Mouse (Mus musculus) right cerebral cortex, postnatal 36 days (tissue): ENCODE data around the gene Ndrg2.
A peak's percentile ranks its signal among the peaks of the same experiment; 100 is the strongest.

Experiments used
- DNase-seq, 2 experiments: peaks; one replicate each; pipeline ENCODE4 v3.0.0; 2022; ENCODE audit warnings: low spot score in 2 of 2, mixed read lengths in 1 of 2

The Ndrg2 gene

DNA sequence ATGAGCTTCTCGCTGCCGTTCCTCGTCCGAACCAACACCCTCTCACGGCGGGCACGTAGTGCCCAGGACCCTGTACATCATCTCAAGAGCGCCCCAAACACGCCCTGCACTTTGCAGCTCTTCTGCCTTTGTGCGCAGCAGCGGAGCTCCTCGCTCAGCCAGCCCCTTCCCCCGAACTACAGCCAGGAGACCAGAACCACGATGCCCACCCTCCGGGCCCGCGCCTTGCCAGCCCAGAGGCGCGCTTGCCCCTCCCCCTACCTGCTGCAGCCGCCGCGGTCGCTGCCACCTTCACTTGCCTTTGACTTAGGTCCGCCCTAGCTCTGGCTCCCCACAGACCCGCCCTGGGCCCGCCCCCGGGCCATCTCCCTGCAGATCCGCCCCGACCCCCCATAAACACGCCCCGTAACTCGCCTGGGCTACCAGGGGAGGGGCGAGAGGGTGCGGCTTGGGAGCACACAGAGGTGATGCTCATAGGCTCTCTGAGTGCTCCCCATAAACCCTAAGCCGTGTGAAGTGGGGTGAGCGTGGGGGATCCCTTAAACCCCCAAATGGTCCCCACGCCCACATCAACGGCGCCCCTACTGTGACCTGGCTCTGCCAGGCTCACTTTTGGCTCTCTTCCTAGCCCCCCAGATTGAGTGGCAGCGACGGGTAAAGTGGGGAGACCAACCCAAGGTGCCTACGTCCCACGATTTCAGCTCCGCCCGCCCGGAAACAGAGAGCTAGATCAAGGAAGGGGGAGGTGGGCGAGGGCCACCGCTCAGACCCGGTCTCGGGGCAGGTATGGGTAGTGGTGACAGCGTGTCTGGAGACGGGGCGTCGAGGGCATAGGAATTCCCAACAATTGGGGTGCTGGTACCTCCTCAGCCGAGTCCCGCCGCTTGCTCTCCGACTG, 647 bp downstream of the Ndrg2 start:
- peak; percentile 46 to 58 for DNase-seq

DNA sequence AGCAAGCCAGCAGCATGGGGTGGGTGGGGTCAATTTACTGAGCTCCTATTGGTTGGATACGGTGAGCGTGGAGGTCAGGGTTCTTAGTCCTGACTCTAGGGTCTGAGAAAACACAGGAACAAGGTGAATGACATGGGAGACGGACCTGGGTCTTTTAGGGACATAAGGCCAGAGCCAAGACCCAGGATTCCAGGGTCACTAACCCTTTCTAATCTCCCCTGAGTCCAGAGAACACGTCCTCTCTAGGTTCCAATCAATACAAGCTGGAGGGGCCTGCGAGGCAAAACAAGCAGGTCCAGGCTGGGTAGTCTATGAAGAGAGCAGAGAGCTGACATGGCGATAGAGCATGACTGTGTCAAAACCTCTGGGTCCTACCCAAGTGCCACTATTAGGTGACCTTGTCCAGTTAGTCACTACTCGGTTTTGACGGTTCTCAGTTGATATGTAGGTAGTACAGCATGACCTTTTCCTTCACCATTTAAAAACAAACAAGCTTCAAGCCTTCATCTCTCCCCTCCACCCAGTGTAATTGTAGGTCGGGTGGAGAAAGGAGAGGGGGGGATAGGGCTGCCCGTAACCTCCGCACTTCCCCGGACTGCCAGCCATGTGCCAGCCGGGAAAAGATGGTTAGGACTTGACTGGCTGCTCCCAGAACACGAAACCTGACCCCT, 1.4 kb downstream of the Ndrg2 start:
- DNase-seq = no peak

DNA sequence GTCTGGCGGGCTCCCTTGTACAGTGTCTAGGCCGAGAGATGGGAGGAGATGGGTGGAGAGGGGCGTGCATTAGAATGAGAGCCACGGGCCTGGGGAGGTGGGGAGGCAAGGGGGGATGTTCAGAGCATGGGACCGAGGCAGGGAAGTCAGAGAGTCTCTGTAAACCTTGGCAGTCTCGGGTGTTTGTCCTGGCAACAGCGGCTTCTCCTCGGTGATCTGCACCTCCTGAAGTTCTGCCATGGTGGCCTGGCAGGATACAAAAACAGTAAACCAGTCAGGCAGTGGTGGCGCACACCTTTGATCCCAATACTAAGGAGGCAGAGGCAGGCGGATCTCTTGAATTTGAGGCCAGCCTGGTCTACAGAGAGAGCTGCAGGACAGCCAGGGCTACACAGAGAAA, 2.7 kb downstream of the Ndrg2 start:
- DNase-seq = no peak

DNA sequence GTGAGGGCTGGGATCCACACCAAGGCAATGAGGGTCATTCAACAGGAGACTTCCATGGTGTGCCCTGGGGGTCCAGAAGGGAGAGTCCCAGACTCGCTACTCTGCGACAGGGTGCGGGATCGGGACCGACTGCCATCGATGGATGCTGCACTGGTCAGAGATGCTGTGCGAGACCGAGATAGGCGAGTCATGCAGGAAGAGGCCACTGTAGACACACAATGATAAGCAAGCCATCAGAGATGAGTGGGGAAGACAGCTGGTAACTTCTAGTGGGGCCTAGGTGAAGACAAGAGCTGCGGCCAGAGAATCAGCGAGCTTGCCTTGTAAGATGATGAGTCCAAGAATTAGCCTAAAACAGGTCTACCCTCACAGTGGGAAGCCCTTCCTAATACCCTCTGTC, 7.9 kb downstream of the Ndrg2 start:
- DNase-seq = no peak

DNA sequence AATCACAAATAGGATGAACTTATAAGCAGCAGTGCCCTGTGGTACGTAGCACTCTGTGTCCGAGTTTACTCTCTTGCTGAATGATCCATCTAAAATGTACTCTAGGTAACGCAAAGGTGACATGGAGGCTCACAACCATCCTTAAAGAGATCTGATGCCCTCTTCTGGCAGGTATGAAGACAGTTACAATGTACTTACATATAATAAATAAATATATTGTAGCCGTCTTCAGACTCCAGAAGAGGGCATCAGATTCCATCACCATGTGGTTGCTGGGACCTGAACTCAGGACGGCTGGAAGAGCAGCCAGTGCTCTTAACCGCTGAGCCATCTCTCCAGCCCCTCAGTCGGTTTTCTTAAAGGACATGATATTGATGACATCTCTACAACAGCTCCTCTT, 9.3 kb downstream of the Ndrg2 start:
- no peak for DNase-seq

DNA sequence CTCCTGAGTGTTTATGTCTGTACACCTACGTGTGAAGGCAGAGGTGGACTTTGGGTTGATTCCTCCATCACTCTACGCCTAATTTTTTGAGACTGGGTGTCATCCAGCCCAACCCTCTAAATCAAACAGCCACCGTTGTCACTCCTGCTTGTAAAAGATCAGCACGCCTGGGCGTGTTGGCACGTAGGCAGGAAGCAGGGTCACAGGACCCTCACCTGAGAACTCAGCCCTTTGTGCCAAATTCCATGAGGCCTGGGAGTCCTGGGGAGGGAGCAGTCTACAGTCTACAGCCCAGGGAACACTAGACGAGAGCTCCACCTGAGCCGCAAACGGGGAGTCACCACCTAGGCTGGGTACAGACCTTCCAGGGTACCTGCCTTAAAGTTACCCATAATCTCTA, 10.2 kb downstream of the Ndrg2 start:
- no peak for DNase-seq

DNA sequence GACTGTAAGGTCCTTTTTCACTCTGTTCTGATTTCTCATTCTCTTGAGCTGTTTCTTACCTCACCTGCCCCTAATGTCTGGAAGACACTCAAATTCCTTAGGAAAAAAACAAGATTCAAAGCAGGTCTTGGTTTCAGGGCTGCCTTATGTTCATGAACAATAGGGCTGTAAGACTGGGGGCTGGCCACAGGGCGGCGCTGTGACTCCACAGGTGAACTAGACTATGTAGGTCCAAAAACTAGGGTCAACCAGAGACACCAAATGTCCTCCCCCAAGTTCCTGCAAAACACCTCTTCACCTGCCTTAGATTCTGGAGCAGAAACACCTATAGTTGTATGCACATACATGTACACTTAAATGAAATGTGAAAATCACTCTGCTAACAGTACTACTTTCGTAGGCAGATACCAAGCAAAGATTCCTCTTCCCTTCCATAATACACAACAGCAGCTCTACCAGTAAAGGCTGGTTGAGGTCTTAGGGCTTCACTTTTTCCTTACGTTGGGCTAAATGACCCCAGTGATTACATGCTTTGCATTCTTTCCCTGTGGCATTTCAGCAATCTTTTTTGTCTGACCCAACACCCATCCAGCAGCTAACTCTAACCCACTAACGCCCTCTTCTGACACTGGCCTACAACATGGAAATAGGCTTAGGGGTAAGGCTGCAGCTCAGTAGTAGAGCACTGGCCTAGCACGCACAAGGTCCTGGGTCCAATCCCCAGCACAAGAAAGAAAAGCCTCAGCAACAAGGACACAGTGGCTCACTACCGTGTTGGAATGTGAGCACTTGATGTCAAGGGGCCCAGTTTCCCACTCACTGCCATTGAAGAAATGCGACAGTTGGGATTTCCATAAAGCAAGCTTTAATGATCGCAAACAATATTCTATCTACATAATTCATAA, 10.9 kb downstream of the Ndrg2 start:
- DNase-seq = peak in 1 of 2 experiments; percentile 36

DNA sequence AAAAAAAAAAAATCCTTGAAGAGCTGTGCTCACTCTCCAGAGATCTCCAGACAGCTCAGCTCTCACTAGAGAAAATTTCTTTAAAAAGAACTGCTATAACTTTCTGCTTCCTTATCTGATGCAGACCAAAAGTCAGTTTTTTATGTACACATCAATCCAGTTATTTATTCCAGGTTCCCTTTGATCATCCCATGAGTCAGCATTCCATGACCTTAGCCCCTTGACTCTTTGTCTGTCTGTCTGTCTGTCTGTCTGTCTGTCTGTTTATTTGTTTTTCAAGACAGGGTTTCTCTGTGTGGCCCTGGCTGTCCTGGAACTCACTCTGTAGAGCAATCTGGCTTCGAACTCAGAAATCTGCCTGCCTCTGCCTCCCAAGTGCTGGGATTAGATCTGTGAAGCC, 14.6 kb downstream of the Ndrg2 start:
- DNase-seq = no peak

DNA sequence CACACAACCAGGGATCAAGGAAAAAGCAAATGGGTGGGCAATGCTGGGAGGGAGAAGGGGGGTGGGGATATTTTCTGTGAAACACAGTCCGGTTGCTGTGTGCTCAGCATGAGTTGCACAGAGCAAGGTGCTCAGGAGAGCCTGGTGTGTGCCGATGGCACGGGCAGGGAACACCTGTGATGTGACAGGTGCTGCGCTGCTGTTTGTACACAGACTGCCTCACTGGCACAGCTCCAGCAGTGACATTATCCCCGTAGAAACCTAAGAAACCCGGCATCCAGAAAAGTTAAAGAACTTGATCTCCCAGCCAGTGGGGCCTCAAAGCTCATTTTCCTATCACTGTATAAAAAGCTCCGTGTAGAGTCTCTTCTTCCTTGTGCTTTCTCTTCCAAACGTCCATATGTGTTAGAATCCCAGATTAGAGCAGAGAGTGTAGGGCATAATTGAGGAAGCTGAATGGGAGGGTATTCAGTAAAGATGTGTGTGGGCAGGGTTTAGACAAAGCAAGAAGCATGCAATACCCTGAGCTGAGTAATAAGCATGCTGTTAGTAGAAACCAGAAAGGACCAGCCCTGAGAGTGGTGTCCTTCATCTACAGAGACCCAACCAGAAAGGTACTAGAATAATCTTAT, 17.3 kb downstream of the Ndrg2 start:
- DNase-seq = no peak

DNA sequence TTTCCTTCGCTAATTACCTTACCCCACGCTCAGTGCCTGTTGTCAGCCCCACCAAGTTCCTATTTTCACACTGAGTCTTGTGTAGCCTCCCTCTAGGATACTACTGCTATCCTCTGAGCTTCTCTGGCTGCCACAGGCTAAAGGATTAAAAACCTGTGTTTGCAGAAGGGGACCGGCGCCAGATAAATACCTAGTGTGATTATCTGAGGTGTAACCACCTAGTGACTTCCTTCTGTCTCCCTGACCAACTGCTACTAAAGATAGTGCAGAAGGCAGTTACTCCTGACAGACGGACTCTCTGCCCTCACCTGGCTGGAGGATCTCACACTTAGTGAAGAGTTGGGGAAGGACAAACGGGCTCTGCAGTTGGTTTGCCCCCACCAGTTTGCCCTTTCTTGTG, 17.9 kb downstream of the Ndrg2 start:
- no peak for DNase-seq

DNA sequence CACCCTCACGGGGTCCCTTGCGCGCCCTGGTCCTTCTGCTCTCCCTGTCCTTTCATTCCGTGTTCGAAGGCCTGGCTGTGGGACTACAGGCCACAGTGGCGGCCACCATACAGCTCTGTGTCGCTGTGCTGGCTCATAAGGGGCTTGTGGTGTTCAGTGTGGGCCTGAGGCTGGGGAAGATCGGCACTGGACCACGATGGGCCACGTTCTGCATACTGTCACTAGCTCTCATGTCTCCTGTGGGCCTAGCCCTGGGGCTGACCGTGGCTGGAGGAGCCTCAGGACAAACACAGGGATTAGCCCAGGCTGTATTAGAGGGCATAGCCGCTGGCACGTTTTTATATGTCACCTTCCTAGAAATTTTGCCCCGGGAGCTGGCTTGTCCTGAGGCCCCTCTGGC, 18.9 kb downstream of the Ndrg2 start:
- no peak for DNase-seq

DNA sequence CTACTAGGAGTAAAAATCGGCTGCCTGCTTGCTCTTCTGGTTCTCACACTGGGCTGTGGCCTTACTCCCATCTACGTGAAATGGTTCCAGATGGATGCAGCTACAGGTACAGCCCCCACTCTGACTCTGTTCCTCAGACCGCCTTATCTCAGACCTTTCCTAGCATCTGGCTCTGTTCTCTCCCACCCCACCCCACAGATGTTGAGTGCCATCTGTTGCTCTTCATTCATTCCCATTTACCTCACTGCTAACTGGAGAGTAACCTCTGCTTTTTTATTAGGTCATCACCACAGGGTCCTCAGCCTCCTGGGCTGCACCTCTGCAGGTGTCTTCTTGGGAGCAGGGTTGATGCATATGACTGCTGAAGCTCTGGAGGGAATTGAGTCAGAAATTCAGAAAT, 20.1 kb downstream of the Ndrg2 start:
- no peak for DNase-seq

DNA sequence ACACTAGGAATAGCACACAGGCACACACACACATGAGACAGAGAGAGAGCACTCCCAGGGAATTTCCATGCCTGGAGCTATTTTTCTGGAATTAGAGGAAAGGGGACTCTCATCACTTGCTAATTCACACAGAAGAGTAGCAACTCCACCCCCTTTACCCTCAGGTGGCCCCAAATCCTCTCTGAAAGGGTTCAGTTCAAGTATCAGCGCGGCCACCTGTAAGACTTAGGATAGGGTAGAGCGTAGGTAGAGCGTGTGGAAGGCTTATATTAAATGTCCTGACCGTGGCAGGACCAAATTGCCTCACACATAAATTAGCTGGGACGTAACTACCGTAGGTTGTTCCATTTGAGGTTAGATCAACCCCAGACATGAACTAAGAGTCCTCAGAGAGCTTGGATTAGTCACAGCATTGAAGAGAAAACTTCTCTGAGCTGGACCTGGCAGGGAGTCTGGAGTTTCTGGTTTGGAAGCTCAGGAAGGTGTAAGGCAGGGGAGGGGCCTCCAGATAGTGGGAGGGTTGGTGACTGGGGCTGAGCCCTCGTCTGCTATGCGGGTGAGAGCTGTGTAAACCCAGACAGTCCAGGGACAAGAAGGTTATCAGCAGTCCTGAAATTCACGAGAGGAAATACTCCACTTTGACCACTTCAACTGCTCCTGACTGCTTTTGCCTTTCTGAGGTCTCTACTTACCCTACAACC, 20.7 kb downstream of the Ndrg2 start:
- DNase-seq = no peak

DNA sequence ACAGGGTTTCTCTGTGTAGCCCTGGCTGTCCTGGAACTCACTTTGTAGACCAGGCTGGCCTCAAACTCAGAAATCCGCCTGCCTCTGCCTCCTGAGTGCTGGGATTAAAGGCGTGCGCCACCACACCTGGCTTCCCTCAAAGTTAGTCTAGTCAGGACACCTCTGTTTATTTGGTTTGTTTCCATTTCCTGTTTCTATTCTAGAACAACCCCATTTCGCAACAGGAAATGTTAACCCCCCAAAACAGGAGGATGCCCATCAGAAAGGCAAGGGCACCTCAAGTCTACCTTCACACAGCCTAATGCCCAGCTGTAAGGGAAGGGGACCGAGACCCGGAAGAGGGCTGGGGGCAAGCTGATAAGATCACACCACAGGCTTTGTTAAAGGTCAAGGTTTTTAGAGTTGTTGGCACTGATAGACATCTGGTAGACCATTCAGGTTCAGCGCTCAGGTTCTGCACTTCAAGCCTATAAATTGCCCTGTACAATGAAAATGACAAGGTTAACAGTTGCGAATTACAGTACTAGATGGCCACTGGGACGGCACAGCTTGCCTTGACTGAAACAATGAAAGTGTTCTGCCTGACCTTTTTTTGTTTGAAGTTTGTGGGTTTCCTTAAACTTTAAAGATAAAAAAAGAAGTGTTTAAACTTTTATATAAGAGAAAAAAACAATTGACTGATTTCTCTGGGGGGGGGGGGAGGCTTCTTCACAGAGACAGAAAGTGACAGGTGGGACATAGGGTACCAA, 21.6 kb downstream of the Ndrg2 start, which contains the start of gene Slc39a2:
Gene Slc39a2, plus strand, starts transcription at position 699 of the 749 bp plus-strand sequence.
- no peak for DNase-seq

DNA sequence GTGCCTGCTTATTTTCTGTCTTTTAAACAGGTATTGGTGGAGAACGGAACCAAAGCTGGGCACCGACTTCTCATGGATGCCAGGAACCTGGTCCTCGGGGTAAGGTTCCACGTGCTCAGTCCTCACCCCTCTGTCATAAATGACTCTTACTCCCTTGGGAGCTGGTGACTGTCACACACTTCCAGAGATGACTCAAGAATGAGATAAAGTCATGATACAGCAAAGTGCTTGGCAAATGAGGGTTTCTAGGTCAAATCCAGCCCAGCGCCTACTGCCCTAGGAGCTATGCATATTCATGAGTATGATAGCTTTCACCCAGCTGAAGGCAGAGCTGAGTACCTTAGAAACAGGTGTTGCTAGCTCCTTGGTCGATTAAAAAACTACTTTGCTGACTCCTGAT, 24.1 kb downstream of the Ndrg2 start:
- DNase-seq = no peak

DNA sequence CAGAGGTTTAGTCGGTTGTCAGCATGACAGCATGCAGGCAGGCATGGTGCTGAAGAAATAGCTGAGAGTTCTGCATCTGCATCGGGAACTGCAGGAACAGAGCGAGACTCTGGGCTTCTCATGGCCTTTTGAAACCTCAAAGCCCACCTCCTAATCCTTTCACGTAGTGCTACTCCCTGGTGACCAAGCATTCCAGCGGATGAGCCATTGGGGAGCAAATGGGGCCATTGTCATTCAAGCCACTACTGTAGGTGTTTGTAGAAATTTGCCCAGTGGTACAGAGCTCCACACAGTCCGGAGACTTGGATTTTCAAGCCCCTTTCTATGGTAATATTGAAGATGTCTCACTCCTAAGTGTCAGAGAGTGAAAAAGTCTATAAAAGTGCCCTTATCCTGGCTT, 27.9 kb downstream of the Ndrg2 start:
- no peak for DNase-seq

DNA sequence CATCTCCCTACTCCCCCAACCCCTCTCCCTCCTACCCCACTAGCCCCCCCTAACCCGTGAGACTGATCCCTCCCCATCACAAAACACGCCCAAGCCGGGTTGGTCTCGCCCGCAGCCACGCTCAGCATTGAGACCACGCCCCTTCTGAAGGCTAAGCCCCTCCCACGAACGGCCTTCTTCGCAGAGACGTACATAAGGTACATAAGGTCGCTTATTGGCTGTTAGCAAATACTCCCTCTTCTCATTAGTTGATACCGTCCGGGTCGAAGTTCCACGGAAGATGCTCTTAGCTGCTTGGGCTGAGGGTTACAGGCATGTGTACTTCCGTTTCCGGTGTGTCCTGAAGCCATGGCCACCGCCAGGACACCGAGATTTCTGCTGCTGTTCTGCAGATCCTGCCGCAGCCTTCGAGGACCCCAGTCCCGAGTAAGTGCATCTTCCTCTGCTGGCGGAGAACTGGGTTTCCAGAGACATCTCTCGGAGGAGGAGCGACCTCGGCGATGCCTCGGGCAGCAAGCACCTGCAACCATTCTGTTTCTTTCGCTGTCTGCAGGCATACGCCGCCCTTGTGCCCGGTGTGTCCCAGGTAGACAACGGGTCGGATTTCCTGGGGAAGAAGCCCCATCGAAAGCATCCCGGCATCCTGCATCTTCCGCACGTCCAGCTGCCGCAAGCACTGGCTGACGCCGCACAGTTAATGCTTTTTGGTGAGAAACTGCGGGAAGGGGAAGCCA, 29.2 kb downstream of the Ndrg2 start, which contains the start of gene Mettl17:
Gene Mettl17, plus strand, starts transcription at position 245 of the 734 bp plus-strand sequence.
- DNase-seq = peak; percentile 90 to 95

DNA sequence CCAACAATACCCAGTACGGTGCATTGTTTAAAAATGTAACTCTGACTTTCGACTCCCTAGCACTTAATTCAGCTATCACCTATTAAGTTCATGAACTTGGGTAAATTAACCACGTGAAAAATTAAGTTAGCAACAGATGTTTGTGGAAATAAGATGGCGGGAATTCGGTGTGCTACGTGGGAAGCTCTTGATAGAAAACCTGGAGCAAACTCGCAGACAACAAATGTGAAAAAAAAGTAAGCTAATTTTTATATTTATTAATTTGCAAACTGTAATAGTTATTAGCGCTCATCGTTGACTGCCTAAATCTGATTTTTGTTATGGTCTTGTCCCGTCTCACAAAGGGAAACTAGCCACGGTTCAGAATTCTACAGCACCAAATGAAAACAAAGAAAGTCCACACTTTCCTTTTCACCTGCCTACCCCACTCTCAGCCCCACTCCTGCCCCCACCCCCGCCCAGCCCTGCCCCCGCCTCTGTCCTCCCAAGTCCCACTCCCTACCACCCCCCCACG, 29.9 kb downstream of the Ndrg2 start:
- no peak for DNase-seq

DNA sequence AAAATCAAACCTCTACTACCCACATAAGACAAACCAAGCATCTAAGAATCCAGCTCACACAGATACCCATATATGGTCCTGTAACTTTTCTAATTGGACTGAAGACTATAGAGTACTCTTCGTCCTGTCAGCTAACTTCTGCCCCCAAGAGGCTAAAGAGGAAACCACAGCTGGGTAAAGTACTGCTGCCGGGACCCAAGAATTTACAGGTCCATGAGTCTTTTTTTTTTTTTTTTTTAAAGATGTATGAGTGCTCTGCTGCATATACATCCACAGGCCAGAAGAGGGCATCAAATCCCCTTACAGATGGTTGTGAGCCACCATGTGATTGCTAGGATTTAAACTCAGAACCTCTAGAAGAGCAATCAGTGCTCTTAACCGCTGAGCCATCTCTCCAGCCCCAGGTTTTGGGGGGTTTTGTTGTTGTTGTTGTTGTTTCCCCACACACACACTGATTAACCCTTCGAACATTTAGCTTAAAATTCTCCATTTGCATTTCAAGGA, 30.4 kb downstream of the Ndrg2 start:
- DNase-seq = peak; percentile 48 to 71
